Mouse (Mus musculus): ENCODE data around the gene Tcte3.
"Not testable (repeated sequence)": the region's sequence is repeated elsewhere in the genome, so short reads cannot be mapped to it uniquely, and the experiment has no call there.

The Tcte3 gene

GRCm38 (mm10) chr17:15041175-15041729, at the start of gene Tcte3, which contains the start of the genes Ermard and Gm3448:
TSS of gene Tcte3 (minus strand) at chr17:15041488.
TSS of gene Ermard (plus strand) at chr17:15041208.
TSS of gene Gm3448 (minus strand) at chr17:15041537.
- peak; percentile 29 to 33 for DNase-seq (ENCODE audit: low spot score in 2 of 2)

GRCm38 (mm10) chr17:15088591-15089001, 47.3 kb upstream of the Tcte3 start:
- DNase-seq (ENCODE audit: low spot score in 2 of 2), result no peak

- DNase-seq (ENCODE audit: low spot score in 2 of 2), result no peak
Measured at GRCm38 (mm10) chr17:15088166-15088565, 46.9 kb upstream of the Tcte3 start.

- DNase-seq (ENCODE audit: low spot score in 2 of 2), result no peak
Measured at GRCm38 (mm10) chr17:15085006-15085405, 43.7 kb upstream of the Tcte3 start.

- no peak for DNase-seq (ENCODE audit: low spot score in 2 of 2)
Measured at GRCm38 (mm10) chr17:15084226-15084848, 43.0 kb upstream of the Tcte3 start.

GRCm38 (mm10) chr17:15077536-15077935, 36.2 kb upstream of the Tcte3 start:
- no peak for DNase-seq (ENCODE audit: low spot score in 2 of 2)

GRCm38 (mm10) chr17:15075033-15075432, 33.7 kb upstream of the Tcte3 start:
- no peak for DNase-seq (ENCODE audit: low spot score in 2 of 2)

- DNase-seq (ENCODE audit: low spot score in 2 of 2), result no peak
Measured at GRCm38 (mm10) chr17:15072211-15072610, 30.9 kb upstream of the Tcte3 start.

- DNase-seq (ENCODE audit: low spot score in 2 of 2), result no peak
Measured at GRCm38 (mm10) chr17:15069124-15069523, 27.8 kb upstream of the Tcte3 start.

GRCm38 (mm10) chr17:15068040-15068792, 26.9 kb upstream of the Tcte3 start:
- no peak for DNase-seq (ENCODE audit: low spot score in 2 of 2)

- no peak for DNase-seq (ENCODE audit: low spot score in 2 of 2)
Measured at GRCm38 (mm10) chr17:15066911-15067310, 25.6 kb upstream of the Tcte3 start.

- DNase-seq (ENCODE audit: low spot score in 2 of 2), result no peak
Measured at GRCm38 (mm10) chr17:15066066-15066465, 24.8 kb upstream of the Tcte3 start.

- peak in 1 of 2 experiments; percentile 16 for DNase-seq (ENCODE audit: low spot score in 2 of 2)
Measured at GRCm38 (mm10) chr17:15065391-15066024, 24.2 kb upstream of the Tcte3 start.

- no peak for DNase-seq (ENCODE audit: low spot score in 2 of 2)
Measured at GRCm38 (mm10) chr17:15060356-15060755, 19.1 kb upstream of the Tcte3 start.

GRCm38 (mm10) chr17:15059646-15060045, 18.4 kb upstream of the Tcte3 start:
- DNase-seq (ENCODE audit: low spot score in 2 of 2), result no peak

GRCm38 (mm10) chr17:15058161-15058591, 16.9 kb upstream of the Tcte3 start:
- DNase-seq (ENCODE audit: low spot score in 2 of 2), result no peak

- DNase-seq (ENCODE audit: low spot score in 2 of 2), result no peak
Measured at GRCm38 (mm10) chr17:15055925-15056324, 14.6 kb upstream of the Tcte3 start.

GRCm38 (mm10) chr17:15053829-15054200, 12.5 kb upstream of the Tcte3 start:
- not testable (repeated sequence) for DNase-seq (ENCODE audit: low spot score in 2 of 2)

- DNase-seq (ENCODE audit: low spot score in 2 of 2), result not testable (repeated sequence)
Measured at GRCm38 (mm10) chr17:15053183-15053828, 12.0 kb upstream of the Tcte3 start.

- DNase-seq (ENCODE audit: low spot score in 2 of 2), result not testable (repeated sequence)
Measured at GRCm38 (mm10) chr17:15052766-15053165, 11.5 kb upstream of the Tcte3 start.

GRCm38 (mm10) chr17:15050338-15050737, 9.1 kb upstream of the Tcte3 start:
- not testable (repeated sequence) for DNase-seq (ENCODE audit: low spot score in 2 of 2)

- not testable (repeated sequence) for DNase-seq (ENCODE audit: low spot score in 2 of 2)
Measured at GRCm38 (mm10) chr17:15040455-15040854, 833 bp downstream of the Tcte3 start.

Data from natural killer cell, adult 2 months (primary cell).